Comparison of ENCODE assay signal across 17 mouse cellular contexts in genomic region chr2:93782156-93782555, GRCm38 (mm10).
"Had no signal": no experiment of that assay in that cellular context is flagged by ENCODE, and none has a peak within 500 bp of the region (broad histone marks: within the 10 kb centered on the region; RNA-seq: fewer than 3 reads in every experiment).

No protein-coding gene starts in this region.

- ATAC-seq: liver, embryonic 12.5 days had no signal

- H3K9me3 ChIP-seq: limb, embryonic 13.5 days; liver, embryonic 12.5 days; liver, embryonic 15.5 days; lung, embryonic 15.5 days had no signal

- DNase-seq: kidney, postnatal 25 days; layer of hippocampus, adult 9-11 months; left cerebral cortex, postnatal 4 days; liver; lung, adult 18-20 months; lung, postnatal 14 days; lung, postnatal 4 days; midbrain, embryonic 14.5 days; thymus, adult 18-20 months; thymus, postnatal 36 days had no signal

- H3K4me1 ChIP-seq: liver, embryonic 15.5 days had no signal

- H3K27me3 ChIP-seq: liver, embryonic 12.5 days; liver, embryonic 15.5 days; lung, embryonic 15.5 days had no signal

- H3K27ac ChIP-seq: kidney, postnatal 0 days; layer of hippocampus, adult 2 months; liver, embryonic 12.5 days; liver, embryonic 15.5 days; lung, embryonic 15.5 days had no signal

- H3K4me3 ChIP-seq: layer of hippocampus, adult 2 months; limb, embryonic 13.5 days; liver, embryonic 12.5 days; liver, embryonic 15.5 days; lung, embryonic 15.5 days had no signal

- H3K4me2 ChIP-seq: limb, embryonic 13.5 days; liver, embryonic 12.5 days; liver, embryonic 15.5 days; lung, embryonic 15.5 days; midbrain, embryonic 11.5 days had no signal

- H3K36me3 ChIP-seq: liver, embryonic 15.5 days had no signal

- H3K9ac ChIP-seq: limb, embryonic 13.5 days; liver, embryonic 12.5 days; liver, embryonic 15.5 days; lung, embryonic 15.5 days had no signal
